Mouse (Mus musculus): ENCODE data around the gene Pygb.

GRCm38 (mm10) chr2:150826426-150826825, 39.9 kb downstream of the Pygb start:
- TF ChIP-seq CTCF (conservative IDR thresholded peaks at IDR 0.05; ENCODE audit: low read length) = no peak
- no peak for TF ChIP-seq POU5F1 (IDR thresholded peaks at IDR 0.05; ENCODE audit: borderline replicate concordance, low read length)
- TF ChIP-seq NANOG (IDR thresholded peaks at IDR 0.05; ENCODE audit: borderline replicate concordance, low read length) = no peak
